Mouse (Mus musculus) cerebellum, adult 9-10 months (tissue): Measurements from ENCODE around the gene Rgs6.

Experiments used
- DNase-seq: peaks from one replicate; pipeline ENCODE4 v3.0.0; 2022

Gene Rgs6

DNA sequence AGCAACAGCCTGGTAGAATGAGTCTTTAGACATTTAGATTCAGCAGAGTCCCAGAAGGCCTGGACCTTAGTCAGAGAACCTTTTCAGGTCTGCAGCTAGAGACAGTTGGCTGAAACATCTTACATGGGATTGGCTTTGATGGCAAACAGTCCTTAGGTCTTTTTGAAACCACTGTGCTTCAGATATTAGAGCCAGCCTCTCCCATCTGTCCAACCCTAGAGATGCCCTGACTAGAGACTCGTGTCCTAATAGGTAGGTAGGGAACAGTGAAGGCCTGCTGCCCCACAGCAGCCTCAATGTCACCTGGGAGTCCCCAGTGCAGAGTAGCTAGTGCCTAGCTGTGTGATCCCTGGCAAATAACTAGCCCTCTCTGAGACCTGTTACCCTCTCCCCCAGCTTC is 555.5 kb downstream of the Rgs6 start:
- DNase-seq: peak; percentile 70

DNA sequence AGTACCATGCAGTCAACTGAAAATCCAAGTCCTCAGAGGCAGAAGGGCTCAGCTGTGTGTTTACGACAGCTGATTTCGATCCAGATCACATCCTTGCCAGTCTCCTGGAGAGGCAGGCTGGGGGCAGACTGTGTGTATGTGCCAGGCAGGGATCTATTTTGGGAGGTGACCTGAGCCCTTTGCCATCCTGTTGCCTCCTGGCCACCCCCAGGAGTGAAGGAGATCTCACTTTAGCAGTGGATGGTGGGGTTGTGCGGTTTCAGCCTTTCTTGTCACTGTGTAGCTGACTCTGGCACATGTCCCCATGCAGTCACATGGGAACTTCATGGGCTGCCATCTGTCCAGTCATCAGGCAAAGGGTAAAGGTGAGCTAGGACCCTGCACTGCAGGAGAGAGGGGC is 557.0 kb downstream of the Rgs6 start:
- no peak for DNase-seq

DNA sequence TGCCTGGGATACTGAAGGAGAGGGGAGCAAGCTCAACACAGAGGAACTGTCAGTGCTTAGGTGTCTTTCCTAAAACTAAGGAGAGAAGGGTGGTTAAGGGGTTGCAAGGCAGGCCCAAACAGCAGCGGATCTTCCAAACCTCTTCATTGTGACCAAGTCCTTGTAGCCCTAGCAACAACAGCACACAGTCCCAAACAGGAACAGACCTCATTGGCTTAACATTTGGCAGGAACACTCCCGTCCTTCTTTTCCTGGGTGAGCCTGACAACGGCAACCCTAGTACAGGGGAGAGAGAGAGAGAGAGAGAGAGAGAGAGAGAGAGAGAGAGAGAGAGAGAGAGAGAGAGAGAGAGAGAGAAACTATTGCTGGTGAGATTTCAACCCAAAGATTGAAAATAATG is 557.8 kb downstream of the Rgs6 start:
- no peak for DNase-seq

DNA sequence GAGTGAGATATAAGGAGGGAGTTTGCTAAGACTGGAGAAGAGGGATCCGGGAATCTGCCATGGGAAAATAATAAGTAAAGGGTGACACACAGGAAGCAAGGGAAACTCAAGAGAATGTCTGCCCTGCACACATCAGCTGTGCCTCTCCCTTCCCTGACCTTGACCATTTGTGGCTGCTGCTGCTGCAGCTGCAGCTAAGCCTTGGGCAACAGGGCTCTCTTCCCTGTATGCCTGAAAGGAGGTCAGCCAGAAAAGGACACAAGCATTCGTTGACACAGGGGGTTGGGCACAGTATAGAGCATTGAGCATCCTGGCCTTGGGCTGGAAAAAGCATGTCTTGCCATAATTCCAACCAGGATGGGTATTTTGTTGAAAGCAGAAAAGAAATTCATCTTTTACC is 558.8 kb downstream of the Rgs6 start:
- DNase-seq: peak; percentile 21

DNA sequence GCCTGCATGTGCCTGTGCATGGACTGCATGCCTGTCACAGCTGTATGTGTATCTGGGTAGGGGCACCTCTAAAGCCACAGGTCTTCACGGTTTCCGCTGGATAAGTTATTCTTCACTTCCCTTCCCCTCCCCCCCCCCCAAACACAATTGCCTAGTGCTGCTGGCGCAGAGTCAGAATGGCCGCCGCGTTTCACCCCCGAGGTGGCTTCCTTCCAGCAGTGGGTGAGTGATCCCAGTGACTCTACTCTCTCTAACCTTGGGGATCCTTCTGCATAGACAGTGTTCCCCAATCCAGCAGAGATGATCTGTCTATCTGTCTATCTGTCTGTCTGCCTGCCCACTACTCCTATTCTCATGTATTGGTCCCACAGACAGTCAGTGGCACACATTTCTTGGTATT is 561.9 kb downstream of the Rgs6 start:
- DNase-seq: no peak

DNA sequence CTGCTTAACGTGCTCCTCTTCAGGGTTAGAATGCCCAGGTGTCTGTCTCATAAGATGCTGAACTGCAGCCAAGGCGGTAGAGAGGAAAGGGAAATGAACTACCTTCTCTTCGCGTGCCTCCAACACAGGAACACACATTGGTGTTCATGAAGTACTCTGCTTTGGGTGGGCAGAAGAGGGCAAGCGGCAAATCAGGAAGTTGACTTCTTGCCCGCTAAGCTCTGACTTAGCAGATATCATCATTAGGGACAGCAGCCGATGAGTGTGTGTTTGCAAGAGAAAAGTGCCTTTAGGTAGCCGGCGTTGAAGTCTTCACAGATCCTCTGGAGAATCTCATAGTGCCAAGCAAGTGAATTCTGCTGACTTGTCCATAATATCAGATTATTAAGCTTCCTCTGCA is 562.7 kb downstream of the Rgs6 start:
- DNase-seq: no peak

DNA sequence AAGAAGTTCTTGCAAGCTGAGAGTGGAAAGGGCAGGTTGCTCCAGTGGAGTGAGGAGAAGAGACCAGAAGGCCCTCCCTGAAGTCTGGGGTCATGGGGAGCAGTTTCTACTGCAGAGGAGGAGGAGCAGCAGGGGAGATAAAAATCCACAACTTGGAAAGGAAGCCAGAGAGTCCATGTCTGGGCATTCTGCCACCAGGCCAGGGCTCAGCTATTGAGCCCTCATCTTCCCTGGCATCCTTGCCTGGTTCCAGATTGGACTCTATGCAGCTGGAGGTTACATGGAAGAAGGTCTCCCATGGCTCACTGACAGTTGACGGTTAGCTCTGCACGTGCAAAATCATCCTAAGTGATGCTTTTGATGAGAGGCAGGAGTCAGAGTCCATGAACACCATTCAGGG is 563.4 kb downstream of the Rgs6 start:
- DNase-seq: peak; percentile 76

DNA sequence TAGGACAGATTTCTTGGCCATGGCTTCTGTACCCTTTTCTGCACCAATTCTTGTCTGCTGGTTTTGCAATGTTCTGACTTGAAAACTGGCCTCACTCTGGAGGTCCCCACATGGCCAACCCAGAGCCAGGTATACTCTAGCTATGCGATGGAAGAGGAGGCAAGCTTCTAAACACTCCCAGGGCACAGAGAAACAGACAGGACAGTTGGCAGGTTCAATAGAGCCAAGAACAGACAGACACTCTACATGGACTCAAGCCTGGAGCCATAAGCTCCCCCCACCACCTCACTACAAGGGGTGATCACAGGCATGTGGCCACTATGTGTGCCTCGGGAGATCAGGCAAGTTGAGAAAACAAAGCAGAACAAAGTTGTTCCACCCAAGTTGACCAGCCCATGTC is 572.1 kb downstream of the Rgs6 start:
- peak; percentile 76 for DNase-seq

DNA sequence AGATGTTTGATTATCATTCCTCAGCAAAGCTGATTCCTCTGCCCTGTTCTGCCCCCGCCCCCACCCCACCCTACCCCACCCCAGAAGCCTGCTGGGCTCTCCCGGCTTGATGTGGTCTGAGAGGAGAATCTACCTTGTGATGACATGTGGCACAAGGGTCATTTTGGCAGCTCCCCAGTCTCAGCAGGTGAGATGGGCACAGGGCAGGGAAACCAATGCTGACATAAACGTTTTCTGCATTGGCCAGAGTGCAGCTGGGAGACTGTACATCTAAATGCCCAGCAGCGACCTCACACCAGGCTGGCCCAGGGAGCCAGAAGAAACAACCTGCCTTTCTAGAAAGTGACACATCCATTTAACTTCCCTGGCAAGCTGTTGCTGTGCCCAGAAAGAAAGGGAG is 572.6 kb downstream of the Rgs6 start:
- DNase-seq: peak; percentile 78

DNA sequence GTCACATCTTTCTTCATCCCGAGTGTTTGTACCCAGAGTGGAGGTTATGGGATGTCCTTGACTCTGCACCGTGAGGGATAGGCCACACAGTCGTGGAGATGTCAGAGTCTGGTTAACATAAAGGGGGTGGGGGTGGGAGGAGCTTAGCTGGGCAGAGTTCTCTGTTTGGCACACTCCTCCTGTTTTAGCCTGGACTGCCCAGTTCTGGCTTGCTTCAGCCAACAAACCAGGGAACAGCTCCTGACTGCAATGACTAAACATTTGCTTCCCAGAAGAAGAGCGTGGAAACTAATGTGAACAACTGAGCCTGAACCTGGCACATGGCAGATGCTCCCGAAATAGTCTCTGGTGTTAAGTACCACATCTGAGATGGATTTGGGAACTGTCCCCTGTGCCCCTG is 575.6 kb downstream of the Rgs6 start:
- DNase-seq: no peak

DNA sequence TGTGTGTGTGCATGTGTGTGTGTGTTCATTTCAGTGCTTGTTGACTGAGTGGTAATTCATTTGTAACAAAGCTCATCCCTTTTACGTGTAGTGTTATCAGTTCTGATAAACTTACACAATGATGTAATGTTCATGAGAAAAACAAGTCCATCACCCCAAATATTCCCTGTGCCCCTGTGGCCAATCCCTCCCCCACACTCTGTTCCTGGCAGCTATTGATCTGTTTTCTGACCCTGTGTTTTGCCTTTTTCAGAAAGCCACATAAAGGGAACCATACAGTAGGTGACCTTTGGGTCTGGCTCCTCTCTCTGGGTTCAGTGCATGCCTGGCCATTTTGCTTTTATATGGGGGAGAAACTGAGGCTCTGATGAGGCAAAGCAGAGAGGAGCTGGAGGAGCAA is 577.0 kb downstream of the Rgs6 start:
- DNase-seq: no peak

DNA sequence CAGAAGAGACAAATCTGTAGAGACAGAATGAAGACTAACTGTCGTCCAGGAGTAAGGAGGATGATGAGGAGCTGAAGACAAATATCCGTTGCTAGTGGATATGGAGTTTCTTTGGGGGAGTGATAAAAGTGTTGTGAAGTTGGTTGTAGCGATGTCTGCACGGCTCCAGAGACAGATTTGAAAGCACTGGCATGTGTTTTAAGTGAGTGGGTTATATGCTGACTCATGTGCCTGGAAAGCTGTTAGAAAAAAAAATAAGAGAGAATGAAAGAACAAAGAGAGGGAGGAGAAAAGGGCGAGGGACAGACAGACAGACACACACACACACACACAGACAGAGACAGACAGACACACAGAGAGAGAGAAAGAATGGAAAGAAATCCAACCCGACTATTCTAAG is 580.2 kb downstream of the Rgs6 start:
- DNase-seq: no peak

DNA sequence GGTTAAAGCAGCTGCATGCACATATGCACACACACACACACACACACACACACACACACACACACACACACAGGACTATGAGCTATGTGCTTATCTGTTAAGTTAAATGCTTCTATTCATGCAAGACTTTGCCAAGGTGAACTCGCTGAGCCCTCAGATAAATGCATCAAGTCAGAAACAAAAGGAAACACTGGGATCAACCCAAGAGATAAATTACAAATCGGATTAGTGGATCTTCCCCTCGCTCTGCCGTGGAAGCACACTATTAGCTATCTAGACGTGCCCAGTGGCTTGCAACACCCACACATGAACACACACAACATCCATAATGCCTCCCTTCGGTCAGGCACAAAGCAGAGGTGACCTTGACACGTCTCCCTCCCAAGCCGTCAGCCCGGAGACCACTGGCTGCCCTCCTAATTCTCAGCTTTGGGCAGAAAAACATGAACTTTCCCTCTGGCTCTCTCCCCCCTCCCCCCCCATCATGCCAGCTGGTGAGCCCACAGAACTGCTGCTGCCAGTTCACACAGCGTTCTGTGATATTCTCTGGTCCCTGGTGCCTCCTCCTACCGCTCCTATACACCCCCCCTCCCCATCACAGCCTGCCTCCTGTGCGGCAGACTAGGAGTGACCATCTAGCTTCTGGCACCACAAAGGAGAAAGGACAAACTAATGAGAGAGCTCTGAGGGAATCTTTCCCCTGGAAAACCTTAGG is 581.6 kb downstream of the Rgs6 start:
- DNase-seq: peak; percentile 60

DNA sequence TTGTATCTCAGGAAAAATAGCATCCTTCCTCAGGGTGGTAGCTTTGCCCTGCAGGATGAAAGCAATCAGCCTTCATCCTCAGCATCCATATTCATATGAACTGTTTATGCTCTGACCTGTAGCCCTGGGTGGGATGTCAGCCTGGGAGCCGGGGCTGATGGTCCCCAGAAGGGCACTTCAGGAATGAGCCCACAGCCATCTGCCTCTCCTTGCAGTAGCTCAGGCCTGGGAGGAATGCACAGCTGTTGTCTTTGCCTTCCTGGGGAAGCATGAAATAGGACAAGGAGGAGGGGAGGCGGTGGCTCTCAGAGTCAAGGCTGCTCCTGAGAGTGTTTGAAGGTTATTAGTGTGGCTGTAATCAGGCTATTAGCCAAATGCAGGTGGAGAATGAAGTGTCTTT is 590.7 kb downstream of the Rgs6 start:
- peak; percentile 71 for DNase-seq

DNA sequence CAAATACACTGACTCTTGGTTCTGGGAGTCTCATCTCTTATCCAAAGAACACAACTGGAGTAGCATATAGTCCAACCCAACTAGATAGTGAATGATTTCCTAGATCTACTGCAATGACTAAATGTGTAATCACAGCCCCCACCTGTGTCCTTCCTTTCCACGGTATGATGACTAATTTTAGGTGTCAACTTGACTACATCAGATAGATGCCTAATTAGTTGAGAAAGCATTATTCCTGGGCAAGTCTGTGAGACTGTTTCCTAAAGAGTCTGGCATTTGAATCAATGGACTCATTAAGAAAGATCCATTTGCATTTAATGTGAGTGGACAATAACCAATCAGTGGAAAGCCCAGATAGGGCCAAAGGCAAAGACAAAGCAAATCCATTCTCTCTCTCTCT is 591.8 kb downstream of the Rgs6 start:
- DNase-seq: peak; percentile 65

DNA sequence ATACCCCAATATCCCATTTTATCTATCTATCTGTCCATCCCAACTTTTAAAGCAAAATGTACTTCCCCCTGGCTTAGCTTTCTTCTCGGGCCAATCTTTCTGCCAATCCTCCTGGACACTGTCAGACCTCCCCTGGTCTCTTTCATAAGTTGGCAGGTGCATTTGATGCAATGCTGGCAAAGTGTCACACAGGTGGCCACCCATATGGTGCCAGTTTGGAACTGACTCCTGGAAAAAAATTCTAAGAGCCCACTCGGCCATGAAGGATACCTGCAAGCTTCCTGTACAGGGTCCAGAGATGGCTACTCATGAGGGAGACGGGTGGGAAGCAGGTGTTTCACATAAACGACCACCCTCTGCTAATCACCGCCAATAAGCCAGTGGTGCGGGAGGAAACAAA is 592.5 kb downstream of the Rgs6 start:
- DNase-seq: peak; percentile 99

DNA sequence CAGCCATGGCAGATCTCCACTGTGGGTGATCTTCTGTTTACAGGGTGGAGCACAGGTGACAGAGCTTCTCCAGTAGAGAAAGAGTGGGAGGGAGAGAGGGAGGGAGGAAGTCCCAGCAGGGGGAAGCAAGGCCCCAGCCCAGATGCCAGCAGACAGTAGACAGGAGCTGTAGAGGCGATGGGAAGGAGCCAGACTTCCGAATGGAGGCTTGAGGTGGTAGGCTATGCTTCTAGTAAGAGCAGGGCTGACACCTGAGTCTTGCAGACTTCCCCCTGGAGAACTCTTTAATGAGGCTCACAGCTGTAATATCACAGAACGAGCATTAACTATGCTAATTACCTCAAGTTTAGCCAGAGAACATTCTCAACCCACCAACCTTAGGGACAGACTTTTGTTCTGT is 613.6 kb downstream of the Rgs6 start:
- DNase-seq: no peak

DNA sequence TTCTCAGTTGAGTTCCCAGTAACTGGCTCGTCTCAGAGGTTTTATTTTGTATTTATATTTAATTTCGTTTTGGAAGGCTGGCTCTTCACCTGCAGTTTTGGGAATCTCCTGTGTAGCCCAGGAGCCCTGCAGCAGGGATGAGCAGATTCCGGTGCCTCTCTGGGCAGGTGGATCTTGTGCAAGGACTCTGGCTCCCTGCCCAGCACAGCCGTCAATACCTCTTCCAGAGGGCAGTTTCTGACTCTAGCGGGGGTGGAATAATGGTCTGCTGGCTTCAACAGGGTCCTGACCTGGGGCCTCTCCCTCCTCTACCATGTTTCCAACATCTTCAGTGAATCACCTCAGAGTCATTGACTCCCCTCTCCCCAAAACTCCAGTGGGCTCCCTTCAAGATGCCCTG is 616.3 kb downstream of the Rgs6 start:
- peak; percentile 78 for DNase-seq

DNA sequence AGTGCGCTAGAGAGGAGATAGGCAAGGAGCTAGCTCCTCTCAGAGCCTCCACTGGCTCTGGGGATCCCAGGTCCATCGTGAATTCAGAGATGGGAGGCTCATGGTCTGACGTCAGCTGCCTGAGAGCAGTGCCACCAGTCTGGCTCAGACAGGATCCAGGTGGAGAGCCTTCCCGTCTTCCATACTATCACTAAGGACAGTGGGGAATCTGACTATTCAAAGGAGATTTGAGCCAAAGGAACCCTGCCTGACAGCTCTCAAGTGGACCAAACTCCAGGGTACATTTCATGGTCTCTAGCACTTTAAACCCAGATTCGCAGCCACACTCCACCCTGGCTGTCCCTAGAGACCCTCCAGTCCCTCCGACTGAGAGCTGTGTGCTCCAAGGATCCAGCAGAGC is 618.8 kb downstream of the Rgs6 start:
- peak; percentile 51 for DNase-seq

DNA sequence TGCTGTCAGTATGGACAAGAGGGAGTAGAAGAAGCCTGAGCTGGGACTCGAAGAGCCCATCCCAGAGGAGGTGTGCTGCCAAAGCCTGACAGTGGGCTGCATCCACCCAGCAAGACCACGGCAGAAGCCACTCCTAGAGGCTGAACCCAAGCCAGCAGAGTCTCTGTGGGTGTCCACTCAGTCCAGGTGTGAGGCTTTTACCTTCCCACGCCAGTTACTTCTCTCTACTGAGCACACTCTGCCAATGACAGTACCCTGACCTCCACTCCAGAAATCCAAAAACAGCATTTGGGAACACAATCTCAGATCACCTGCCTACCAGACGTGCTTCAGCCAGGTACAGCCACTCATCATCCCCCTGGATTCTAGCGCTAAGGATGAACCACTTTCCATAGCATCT is 619.4 kb downstream of the Rgs6 start:
- DNase-seq: peak; percentile 71

DNA sequence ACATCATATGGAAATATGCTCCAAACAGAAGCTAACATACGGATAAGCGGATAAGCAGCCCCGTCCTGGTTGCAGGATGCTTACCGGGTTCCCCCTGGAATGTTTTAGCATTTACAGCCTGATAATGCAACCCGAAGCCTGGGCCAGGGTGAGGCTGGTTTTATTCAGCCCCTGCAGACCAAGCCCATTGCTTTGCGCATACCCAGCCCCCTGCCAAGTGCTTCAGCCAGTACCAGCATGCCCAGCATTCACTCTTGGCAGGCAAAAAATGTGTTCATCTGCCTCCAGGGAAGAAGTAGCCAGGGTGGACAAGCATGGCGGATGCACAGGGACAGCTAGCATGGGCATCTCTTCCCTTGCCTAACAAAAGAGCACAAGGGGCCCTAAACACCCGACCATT is 619.9 kb downstream of the Rgs6 start:
- DNase-seq: peak; percentile 90

DNA sequence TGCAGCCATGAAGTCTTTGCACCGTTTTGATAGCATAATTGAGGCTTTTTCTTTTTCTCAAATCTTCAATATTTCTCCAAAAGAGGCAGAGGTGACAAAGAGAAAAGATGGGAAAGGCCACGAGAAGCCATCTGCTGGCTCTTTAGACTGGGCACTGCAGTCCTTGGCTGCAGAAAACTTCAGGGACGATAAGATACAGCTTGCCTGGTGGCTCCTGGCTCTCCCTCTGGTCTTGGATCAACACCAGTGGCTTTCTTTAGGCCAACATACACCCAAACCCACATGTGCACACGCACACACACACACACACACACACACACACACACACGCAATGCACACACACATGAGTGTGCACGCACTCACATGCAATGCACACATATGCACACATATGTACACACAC is 620.7 kb downstream of the Rgs6 start:
- DNase-seq: peak; percentile 58

DNA sequence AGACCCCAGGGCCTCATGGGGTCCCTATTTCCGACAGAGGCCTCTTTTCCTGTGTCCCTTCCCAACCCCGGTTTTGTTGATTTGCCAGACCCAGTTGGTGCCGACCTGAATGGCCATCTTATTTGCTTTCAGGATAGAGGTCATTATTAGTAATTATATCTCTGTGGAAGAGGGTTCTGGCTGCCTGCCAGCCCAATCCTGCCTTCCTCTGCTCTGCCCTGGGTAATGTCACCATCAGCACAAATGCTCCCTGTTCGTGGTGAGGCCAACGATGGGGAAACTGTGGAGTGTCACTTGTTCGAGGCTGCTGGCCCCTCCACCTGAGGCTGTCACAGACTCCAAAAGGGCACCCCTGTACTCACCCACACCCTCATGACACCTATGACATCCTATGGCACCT is 621.4 kb downstream of the Rgs6 start:
- DNase-seq: peak; percentile 75

DNA sequence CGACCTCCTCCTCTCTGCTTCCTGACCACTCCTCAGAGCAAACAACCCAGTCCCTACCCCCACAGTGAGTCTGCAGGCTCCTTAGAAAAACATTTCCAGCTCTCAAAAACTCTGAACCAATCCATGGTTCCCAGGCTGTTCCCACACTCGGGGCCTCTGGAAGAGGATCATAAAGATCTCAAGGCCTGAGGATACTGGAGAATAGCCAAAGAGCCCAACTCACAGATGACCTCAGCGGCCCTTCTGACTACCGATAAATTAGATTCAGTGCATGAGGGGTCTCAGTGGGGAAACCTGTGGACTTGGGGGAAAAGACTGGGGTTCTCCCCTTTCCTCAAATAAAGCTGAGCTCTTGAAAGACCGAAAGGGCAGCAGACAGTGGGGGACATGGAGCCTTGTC is 622.2 kb downstream of the Rgs6 start:
- DNase-seq: peak; percentile 68

DNA sequence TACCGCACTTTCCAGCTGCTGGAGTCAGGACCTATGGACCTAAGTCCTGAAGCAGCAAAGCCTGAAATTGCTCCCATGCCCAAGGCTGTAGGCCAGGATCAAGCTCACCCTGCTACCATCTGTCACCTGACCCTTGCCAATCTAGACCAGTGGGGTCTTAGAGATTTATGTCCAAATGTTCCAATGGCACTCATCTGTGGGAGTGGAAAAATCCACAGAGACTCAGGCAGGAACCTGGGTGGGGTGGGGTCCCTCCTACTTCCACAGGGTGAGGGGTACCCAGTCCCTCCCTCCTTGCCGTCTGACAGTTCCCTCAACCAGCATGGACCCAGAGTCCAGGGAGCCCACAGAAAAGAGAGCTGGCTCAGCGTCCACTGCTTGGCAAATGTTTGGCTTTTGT is 622.6 kb downstream of the Rgs6 start:
- peak; percentile 87 for DNase-seq
